Mouse (Mus musculus) stomach, postnatal 0 days (tissue): Measurements from ENCODE around the gene Klk1b8. TPM values are rescaled to one million over a fixed set of nuclear protein-coding genes. Genes with fewer than 3 reads are reported as not detected.
"Not testable (repeated sequence)": the region's sequence is repeated elsewhere in the genome, so short reads cannot be mapped to it uniquely, and the experiment has no call there.

Experiments
- ATAC-seq: fragments of 200-750 bp; cut with Nextera tagmentation; 2 replicates; pipeline ENCODE4 v1.8.0; 2017; ENCODE audit not compliant: low FRiP score, low TSS enrichment
- DNase-seq: peaks from one replicate; pipeline ENCODE4 v3.0.0-alpha.2; 2016; ENCODE audit warnings: low spot score
- H3K27ac ChIP-seq: fragments of 300-500 bp; sonication (generic); replicated peaks from 2 replicates; pipeline ENCODE4 v1.5.1; 2014; ENCODE audit warnings: mild to moderate bottlenecking, control low read depth
- H3K27me3 ChIP-seq: fragments of 300-500 bp; sonication (generic); 2 replicates; pipeline ENCODE4 v1.6.1; 2014; ENCODE audit warnings: low read length; ENCODE audit not compliant: control insufficient read depth, insufficient read depth
- H3K36me3 ChIP-seq: fragments of 300-500 bp; sonication (generic); 2 replicates; pipeline ENCODE4 v1.6.1; 2014; ENCODE audit warnings: low read length, mixed read lengths; ENCODE audit not compliant: control insufficient read depth, insufficient read depth
- H3K4me1 ChIP-seq: fragments of 300-500 bp; sonication (generic); replicated peaks from 2 replicates; pipeline ENCODE4 v1.6.1; 2014; ENCODE audit warnings: antibody characterized with exemption; ENCODE audit not compliant: control insufficient read depth, insufficient read depth
- H3K4me2 ChIP-seq: fragments of 300-500 bp; sonication (generic); replicated peaks from 2 replicates; pipeline ENCODE4 v1.6.1; 2014; ENCODE audit warnings: low read depth, mild to moderate bottlenecking, control low read depth, moderate library complexity
- H3K4me3 ChIP-seq: fragments of 300-500 bp; sonication (generic); 2 replicates; pipeline ENCODE4 v1.5.1; 2014; ENCODE audit warnings: low read depth, low read length, control low read depth
- H3K9ac ChIP-seq: fragments of 300-500 bp; sonication (generic); 2 replicates; pipeline ENCODE4 v1.6.1; 2014; ENCODE audit warnings: mild to moderate bottlenecking, low read length, control low read depth, mixed read lengths
- H3K9me3 ChIP-seq: fragments of 300-500 bp; sonication (generic); 2 replicates; pipeline ENCODE4 v1.6.1; 2016; ENCODE audit warnings: low read length; ENCODE audit not compliant: control insufficient read depth
- CTCF ChIP-seq: IDR thresholded peaks from 2 replicates; pipeline ENCODE4 v1.5.1; 2016; ENCODE audit warnings: antibody characterized with exemption, low read depth, mild to moderate bottlenecking, moderate library complexity
- EP300 ChIP-seq: optimal IDR thresholded peaks from 2 replicates; pipeline ENCODE3; 2016; ENCODE audit warnings: antibody characterized with exemption
- WGBS: fragments of 180-500 bp; shearing (Covaris S2); extraction: QIAGEN DNeasy Blood & Tissue Kit; methylation state at CpG from one replicate; pipeline ENCODE4 v1.1.7; 2014; 5-methylcytosine and 5-hydroxymethylcytosine counted together
- polyA plus RNA-seq: library from polyadenylated mRNA; unstranded; fragments of >200 nt; fragmentation: Nextera tagmentation; extraction: Ambion mirVana; gene quantifications from 2 replicates; pipeline ENCODE4 v1.2.1, GENCODE M21; 2015

The Klk1b8 gene
- polyA plus RNA-seq, 1 experiment from 2014 or later: not detected

GRCm38 (mm10) chr7:43934747-43935146 lies 15.7 kb upstream of the Klk1b8 start:
- Histone ChIP-seq H3K9me3 (no peaks in the 10 kb centered on the region), H3K36me3 (no peaks in the 10 kb centered on the region), H3K27me3 (no peaks in the 10 kb centered on the region), H3K4me1 (no peaks in the 10 kb centered on the region), H3K27ac (no peak overlapping the region), H3K4me2 (no peak overlapping the region), H3K4me3 (no peak overlapping the region), H3K9ac (no peak overlapping the region)
- no peak for TF ChIP-seq EP300
- TF ChIP-seq CTCF: no peak
- DNase-seq: no peak
- 38% methylated on average over 3 of the region's 3 CpGs for WGBS
- ATAC-seq: no peak

- Histone ChIP-seq H3K4me2 (no peak overlapping the region), H3K27ac (no peak overlapping the region), H3K27me3 (no peaks in the 10 kb centered on the region), H3K4me3 (no peak overlapping the region), H3K9me3 (no peaks in the 10 kb centered on the region), H3K4me1 (no peaks in the 10 kb centered on the region), H3K36me3 (no peaks in the 10 kb centered on the region), H3K9ac (no peak overlapping the region)
- WGBS: 75% methylated on average over 13 of the region's 14 CpGs
- no peak for DNase-seq
- no peak for ATAC-seq
- TF ChIP-seq CTCF: no peak
- no peak for TF ChIP-seq EP300
Measured at GRCm38 (mm10) chr7:43936551-43936950, 13.9 kb upstream of the Klk1b8 start.

- H3K9ac ChIP-seq, H3K36me3 ChIP-seq, H3K4me3 ChIP-seq, H3K27me3 ChIP-seq, DNase-seq, H3K27ac ChIP-seq, H3K9me3 ChIP-seq, H3K4me2 ChIP-seq, H3K4me1 ChIP-seq: not testable (repeated sequence)
- 41% methylated on average over 3 of the region's 3 CpGs for WGBS
- ATAC-seq: peak; percentile 26; the same call in 1 of the 2 replicates
Measured at GRCm38 (mm10) chr7:43942293-43942692, 8.2 kb upstream of the Klk1b8 start.

- TF ChIP-seq CTCF: no peak
- no peak for TF ChIP-seq EP300
- Histone ChIP-seq H3K4me1 (no peaks in the 10 kb centered on the region), H3K36me3 (no peaks in the 10 kb centered on the region), H3K27me3 (no peaks in the 10 kb centered on the region), H3K4me2 (no peak overlapping the region), H3K27ac (no peak overlapping the region), H3K4me3 (no peak overlapping the region), H3K9me3 (no peaks in the 10 kb centered on the region), H3K9ac (no peak overlapping the region)
- no peak for DNase-seq
- no peak for ATAC-seq
- WGBS: 55% methylated on average over 3 of the region's 3 CpGs
Measured at GRCm38 (mm10) chr7:43944727-43945264, 5.7 kb upstream of the Klk1b8 start.

GRCm38 (mm10) chr7:43952703-43953102 lies 2.2 kb downstream of the Klk1b8 start:
- Histone ChIP-seq H3K9me3 (no peaks in the 10 kb centered on the region), H3K4me2 (no peak overlapping the region), H3K9ac (no peak overlapping the region), H3K27ac (no peak overlapping the region), H3K4me3 (no peak overlapping the region), H3K27me3 (no peaks in the 10 kb centered on the region), H3K36me3 (no peaks in the 10 kb centered on the region), H3K4me1 (no peaks in the 10 kb centered on the region)
- WGBS: 58% methylated on average over 4 of the region's 4 CpGs
- ATAC-seq: no peak
- no peak for TF ChIP-seq CTCF
- no peak for TF ChIP-seq EP300
- no peak for DNase-seq

GRCm38 (mm10) chr7:43966451-43966850 lies 16.0 kb downstream of the Klk1b8 start, which contains the start of gene Klk1b1:
Gene Klk1b1 (plus strand): TSS chr7:43966751.
- no peaks in the 10 kb centered on the region for H3K27me3 ChIP-seq
- no peak for DNase-seq
- no peak within 1 kb of the TSS for H3K4me3 ChIP-seq
- H3K27ac ChIP-seq: no peak within 1 kb of the TSS
- TF ChIP-seq EP300 (no peak), CTCF (no peak)
- H3K36me3 ChIP-seq: no peaks in the 10 kb centered on the region
- no peaks in the 10 kb centered on the region for H3K4me1 ChIP-seq
- no peak within 1 kb of the TSS for H3K4me2 ChIP-seq
- no peaks in the 10 kb centered on the region for H3K9me3 ChIP-seq
- no peak for ATAC-seq
- no peak within 1 kb of the TSS for H3K9ac ChIP-seq
- 57% methylated on average over 3 of the region's 3 CpGs for WGBS
